Mouse (Mus musculus) MEL (cell line): ENCODE measurements at regions not wholly inside any gene's neighbourhood (a gene's known extent, or its start where the extent isn't known, plus 50 kb on each side); places are given as distances from the start of the nearest gene placed in this dataset.

ENCODE experiments used
- DNase-seq: peaks from one replicate; pipeline ENCODE4 v3.0.0; 2011; ENCODE audit warnings: low read depth, low spot score
- H3K27ac ChIP-seq: 2 replicates; pipeline ENCODE4 v1.5.1; 2012; ENCODE audit warnings: low read depth, mild to moderate bottlenecking, control low read depth, low read length, moderate library complexity; ENCODE audit not compliant: control insufficient read depth
- H3K27me3 ChIP-seq, 2 experiments: fragments of 150-350 bp in 1 of 2; sonication (generic) in 1 of 2; 2 replicates each; pipeline ENCODE4 v1.6.1; 2012; ENCODE audit warnings: low read length in 2 of 2, mild to moderate bottlenecking in 2 of 2, improper control_type of control experiment in 1 of 2, moderate library complexity in 1 of 2; ENCODE audit not compliant: insufficient read depth in 2 of 2, control insufficient read depth in 1 of 2
- H3K36me3 ChIP-seq, 2 experiments: 2 replicates each; pipeline ENCODE4 v1.6.1; 2012 to 2014; ENCODE audit warnings: low read length in 2 of 2, improper control_type of control experiment in 1 of 2, inconsistent platforms in 1 of 2, mild to moderate bottlenecking in 1 of 2; ENCODE audit not compliant: insufficient read depth in 2 of 2, control insufficient read depth in 1 of 2
- H3K4me1 ChIP-seq, 2 experiments: fragments of 150-350 bp in 1 of 2; sonication (generic) in 1 of 2; 2 replicates each; pipeline ENCODE4 v1.6.1; 2012; ENCODE audit warnings: low read length in 2 of 2, improper control_type of control experiment in 1 of 2, mild to moderate bottlenecking in 1 of 2; ENCODE audit not compliant: insufficient read depth in 2 of 2, control insufficient read depth in 1 of 2
- H3K4me3 ChIP-seq, 2 experiments: fragments of 150-350 bp in 1 of 2; sonication (generic) in 1 of 2; 2 replicates each; pipeline ENCODE4 v1.5.1; 2012; ENCODE audit warnings: low read depth in 2 of 2, low read length in 2 of 2, mild to moderate bottlenecking in 2 of 2, moderate library complexity in 2 of 2, control low read depth in 1 of 2, improper control_type of control experiment in 1 of 2; ENCODE audit not compliant: control insufficient read depth in 1 of 2, insufficient read depth in 1 of 2
- H3K79me2 ChIP-seq: 2 replicates; pipeline ENCODE4 v1.6.1; 2012; ENCODE audit warnings: mild to moderate bottlenecking, low read length, moderate library complexity; ENCODE audit not compliant: control insufficient read depth, poor library complexity, insufficient read depth
- H3K9ac ChIP-seq: 2 replicates; pipeline ENCODE4 v1.6.1; 2012; ENCODE audit warnings: low read depth, mild to moderate bottlenecking, control low read depth, low read length, moderate library complexity; ENCODE audit not compliant: control insufficient read depth, poor library complexity, severe bottlenecking
- H3K9me3 ChIP-seq: fragments of 150-350 bp; sonication (generic); replicated peaks from 2 replicates; pipeline ENCODE4 v1.6.1; 2012; ENCODE audit warnings: mild to moderate bottlenecking, low read length, improper control_type of control experiment, moderate library complexity; ENCODE audit not compliant: insufficient read depth
- CHD1 ChIP-seq: IDR thresholded peaks from 2 replicates; pipeline ENCODE4 v1.6.1; 2012; ENCODE audit warnings: low read depth, mild to moderate bottlenecking, inconsistent platforms, low read length, improper control_type of control experiment
- CHD2 ChIP-seq: IDR thresholded peaks from 2 replicates; pipeline ENCODE4 v1.6.1; 2011; ENCODE audit warnings: low read length, improper control_type of control experiment
- CTCF ChIP-seq, 3 experiments: IDR thresholded peaks in 2 of 3; conservative IDR thresholded peaks in 1 of 3; 2 replicates each; pipeline ENCODE4 v1.5.1; 2011 to 2012; ENCODE audit warnings: low read length in 3 of 3, low read depth in 2 of 3, mild to moderate bottlenecking in 2 of 3, improper control_type of control experiment in 1 of 3, inconsistent platforms in 1 of 3, mixed read lengths in 1 of 3, moderate library complexity in 1 of 3; ENCODE audit not compliant: control insufficient read depth in 1 of 3, insufficient read depth in 1 of 3, poor library complexity in 1 of 3, severe bottlenecking in 1 of 3
- E2F4 ChIP-seq: IDR thresholded peaks from 2 replicates; pipeline ENCODE4 v1.6.1; 2011; ENCODE audit warnings: low read depth, low read length, improper control_type of control experiment, borderline replicate concordance
- ELF1 ChIP-seq: IDR thresholded peaks from 2 replicates; pipeline ENCODE4 v1.6.1; 2014; ENCODE audit warnings: low read depth, mild to moderate bottlenecking, inconsistent platforms, low read length, improper control_type of control experiment, moderate library complexity
- ETS1 ChIP-seq: IDR thresholded peaks from 2 replicates; pipeline ENCODE4 v1.6.1; 2012; ENCODE audit warnings: low read depth, mild to moderate bottlenecking, inconsistent platforms, low read length, improper control_type of control experiment, moderate library complexity
- GATA1 ChIP-seq: IDR thresholded peaks from 2 replicates; pipeline ENCODE4 v1.6.1; 2011; ENCODE audit warnings: low read depth, low read length, improper control_type of control experiment
- HCFC1 ChIP-seq: IDR thresholded peaks from 2 replicates; pipeline ENCODE4 v1.6.1; 2012; ENCODE audit warnings: low read depth, mild to moderate bottlenecking, inconsistent platforms, low read length, improper control_type of control experiment, moderate library complexity
- JUND ChIP-seq: IDR thresholded peaks from 2 replicates; pipeline ENCODE4 v1.6.1; 2011; ENCODE audit warnings: low read depth, mild to moderate bottlenecking, improper control_type of control experiment, low read length
- KAT2A ChIP-seq: conservative IDR thresholded peaks from 2 replicates; pipeline ENCODE4 v1.6.1; 2012; ENCODE audit warnings: low read depth, low read length, improper control_type of control experiment, inconsistent platforms
- MAFK ChIP-seq: IDR thresholded peaks from 2 replicates; pipeline ENCODE4 v1.6.1; 2011; ENCODE audit warnings: low read depth, mild to moderate bottlenecking, low read length, improper control_type of control experiment, borderline replicate concordance
- MAX ChIP-seq: IDR thresholded peaks from 2 replicates; pipeline ENCODE4 v1.6.1; 2011; ENCODE audit warnings: low read length, improper control_type of control experiment
- MXI1 ChIP-seq: IDR thresholded peaks from 2 replicates; pipeline ENCODE4 v1.6.1; 2011; ENCODE audit warnings: mild to moderate bottlenecking, low read depth, low read length, improper control_type of control experiment
- MYB ChIP-seq: IDR thresholded peaks from 2 replicates; pipeline ENCODE4 v1.6.1; 2011; ENCODE audit warnings: mild to moderate bottlenecking, low read depth, low read length, improper control_type of control experiment
- NELFE ChIP-seq: IDR thresholded peaks from 2 replicates; pipeline ENCODE4 v1.6.1; 2011; ENCODE audit warnings: low read depth, low read length, improper control_type of control experiment
- NRF1 ChIP-seq: IDR thresholded peaks from 2 replicates; pipeline ENCODE4 v1.6.1; 2014; ENCODE audit warnings: low read depth, mild to moderate bottlenecking, inconsistent platforms, low read length, improper control_type of control experiment, moderate library complexity; ENCODE audit not compliant: poor library complexity, insufficient read depth, severe bottlenecking
- POLR2A ChIP-seq, 2 experiments: IDR thresholded peaks; 2 replicates each; pipeline ENCODE4 v1.6.1; 2011 to 2012; ENCODE audit warnings: low read length in 2 of 2, mild to moderate bottlenecking in 2 of 2, control low read depth in 1 of 2, improper control_type of control experiment in 1 of 2, low read depth in 1 of 2, moderate library complexity in 1 of 2; ENCODE audit not compliant: control insufficient read depth in 1 of 2, insufficient read depth in 1 of 2, poor library complexity in 1 of 2
- POLR2AphosphoS2 ChIP-seq: IDR thresholded peaks from 2 replicates; pipeline ENCODE4 v1.6.1; 2011; ENCODE audit warnings: low read length, improper control_type of control experiment
- RAD21 ChIP-seq: IDR thresholded peaks from 2 replicates; pipeline ENCODE4 v1.6.1; 2011; ENCODE audit warnings: mild to moderate bottlenecking, low read depth, low read length, improper control_type of control experiment
- SIN3A ChIP-seq: IDR thresholded peaks from 2 replicates; pipeline ENCODE4 v1.6.1; 2012; ENCODE audit warnings: low read length, improper control_type of control experiment, inconsistent platforms
- SMC3 ChIP-seq: IDR thresholded peaks from 2 replicates; pipeline ENCODE4 v1.6.1; 2011; ENCODE audit warnings: low read depth, low read length, improper control_type of control experiment
- TBP ChIP-seq: IDR thresholded peaks from 2 replicates; pipeline ENCODE4 v1.8.0; 2011; ENCODE audit warnings: low read depth, low read length, improper control_type of control experiment
- UBTF ChIP-seq: IDR thresholded peaks from 2 replicates; pipeline ENCODE4 v1.6.1; 2012; ENCODE audit warnings: low read depth, mild to moderate bottlenecking, inconsistent platforms, low read length, improper control_type of control experiment, moderate library complexity, borderline replicate concordance; ENCODE audit not compliant: insufficient read depth
- USF1 ChIP-seq: IDR thresholded peaks from 2 replicates; pipeline ENCODE4 v1.6.1; 2014; ENCODE audit warnings: low read depth, mild to moderate bottlenecking, inconsistent platforms, low read length, improper control_type of control experiment, moderate library complexity
- ZKSCAN1 ChIP-seq: IDR thresholded peaks from 2 replicates; pipeline ENCODE4 v1.6.1; 2012; ENCODE audit warnings: low read depth, mild to moderate bottlenecking, inconsistent platforms, low read length, improper control_type of control experiment, moderate library complexity

DNA sequence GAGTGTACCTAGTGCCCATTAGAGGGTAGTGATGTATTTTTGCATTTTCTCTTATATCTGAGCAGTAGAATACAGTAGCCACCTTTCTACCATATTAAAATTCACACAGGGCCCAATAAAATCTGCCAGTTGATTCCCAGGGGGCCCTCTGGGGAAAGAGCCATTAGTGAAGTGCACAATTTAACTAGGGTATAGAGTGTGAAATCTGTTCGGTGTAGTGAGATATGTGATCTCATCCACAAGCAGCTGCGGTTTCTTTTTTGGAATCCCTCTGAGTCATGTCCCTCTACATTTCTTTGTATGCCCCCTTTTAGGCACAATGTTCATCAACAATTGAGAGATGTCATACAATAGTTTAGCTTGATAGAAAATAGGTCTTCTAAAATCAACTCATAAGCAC, 847.1 kb downstream of the D3Ertd751e start:
- H3K9ac ChIP-seq: no peak overlapping the region
- H3K27me3 ChIP-seq: no peaks in the 10 kb centered on the region

DNA sequence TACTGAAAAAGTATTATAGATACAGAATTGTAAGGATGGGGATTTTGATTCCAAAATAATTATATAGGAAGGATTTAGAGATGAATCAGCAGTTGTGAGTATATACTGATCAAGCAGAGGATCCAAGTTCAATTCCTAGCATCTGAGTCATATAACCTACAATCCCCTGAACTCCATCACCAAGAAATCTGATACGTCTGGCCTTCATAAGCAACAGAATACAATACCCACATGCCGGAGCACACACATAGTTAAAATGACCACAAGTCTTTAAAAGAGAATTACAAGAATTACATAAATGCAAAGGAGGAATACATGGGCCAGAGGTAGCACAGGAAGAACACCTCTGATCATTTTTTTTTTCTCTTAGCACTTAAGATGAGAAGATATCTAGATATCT, 847.7 kb downstream of the D3Ertd751e start:
- TF ChIP-seq GATA1: no peak
- no peak for TF ChIP-seq SIN3A
- no peak for TF ChIP-seq USF1
- TF ChIP-seq JUND: no peak
- TF ChIP-seq POLR2AphosphoS2: no peak
- TF ChIP-seq MYB: no peak
- TF ChIP-seq HCFC1: no peak
- TF ChIP-seq ELF1: no peak
- no peak for TF ChIP-seq E2F4
- TF ChIP-seq SMC3: no peak
- TF ChIP-seq CHD1: no peak
- Histone ChIP-seq H3K4me1 (no peaks in the 10 kb centered on the region), H3K27ac (no peak overlapping the region), H3K36me3 (no peaks in the 10 kb centered on the region), H3K79me2 (no peaks in the 10 kb centered on the region), H3K9me3 (no peaks in the 10 kb centered on the region), H3K9ac (no peak overlapping the region), H3K27me3 (no peaks in the 10 kb centered on the region), H3K4me3 (no peak overlapping the region)
- DNase-seq: no peak

More for the DNA sequence above, 847.1 kb downstream of the D3Ertd751e start:
- Histone ChIP-seq H3K79me2 (no peaks in the 10 kb centered on the region), H3K4me1 (no peaks in the 10 kb centered on the region), H3K36me3 (no peaks in the 10 kb centered on the region), H3K4me3 (no peak overlapping the region), H3K9me3 (no peaks in the 10 kb centered on the region), H3K27ac (no peak overlapping the region)
- DNase-seq: no peak
- TF ChIP-seq MAX (no peak), SMC3 (no peak), TBP (no peak)

DNA sequence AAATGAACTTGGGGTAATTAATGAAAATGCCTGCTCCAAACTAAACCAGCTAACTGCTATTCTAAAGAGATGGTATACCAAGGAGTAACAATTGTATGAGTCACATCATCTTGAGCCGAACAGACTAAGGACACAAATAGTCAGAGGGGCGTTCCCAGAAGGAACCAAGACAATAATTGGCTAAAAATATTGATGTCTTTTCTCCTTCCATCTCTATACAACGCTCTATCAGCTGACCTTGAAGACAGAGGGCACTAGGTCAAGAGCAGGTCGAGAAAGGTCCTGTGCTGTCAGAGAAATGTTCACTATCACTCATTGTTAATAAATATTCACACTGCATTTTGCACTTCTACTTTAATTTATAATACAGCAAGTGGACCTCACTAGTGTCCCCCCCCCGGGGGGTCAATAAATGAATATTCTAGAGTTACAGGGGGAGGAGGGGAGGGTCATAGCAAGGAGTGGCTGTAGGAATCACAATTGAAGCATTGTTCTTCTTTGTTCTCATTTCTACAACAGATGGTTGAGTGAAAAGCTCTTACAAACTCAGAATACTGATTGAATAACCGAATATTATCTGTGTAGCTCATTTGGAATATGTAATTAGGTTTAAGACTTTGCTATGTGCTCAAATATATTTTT, 851.5 kb downstream of the D3Ertd751e start:
- no peak overlapping the region for H3K27ac ChIP-seq
- no peaks in the 10 kb centered on the region for H3K36me3 ChIP-seq
- no peaks in the 10 kb centered on the region for H3K79me2 ChIP-seq
- no peaks in the 10 kb centered on the region for H3K4me1 ChIP-seq
- H3K4me3 ChIP-seq: no peak overlapping the region
- TF ChIP-seq CHD2 (no peak), POLR2AphosphoS2 (no peak), UBTF (no peak), TBP (no peak), JUND (no peak), ZKSCAN1 (no peak), E2F4 (no peak), POLR2A (IDR thresholded peaks at IDR 0.05; ENCODE audit: control insufficient read depth in 1 of 2, insufficient read depth in 1 of 2, low read depth in 1 of 2, low read length in 2 of 2, poor library complexity in 1 of 2) (no peak), NRF1 (no peak), SIN3A (no peak), MAFK (no peak), ETS1 (no peak), RAD21 (no peak), KAT2A (no peak), MXI1 (no peak), NELFE (no peak), CTCF (IDR thresholded peaks at IDR 0.05 in 2 of 3, conservative IDR thresholded peaks at IDR 0.05 in 1 of 3; ENCODE audit: control insufficient read depth in 1 of 3, insufficient read depth in 1 of 3, low read depth in 2 of 3, low read length in 3 of 3, poor library complexity in 1 of 3, severe bottlenecking in 1 of 3) (no peak), GATA1 (no peak), USF1 (no peak)
- TF ChIP-seq, all 39 proteins: peak for 0
- H3K27me3 ChIP-seq: no peaks in the 10 kb centered on the region
- H3K9ac ChIP-seq: no peak overlapping the region
- no peak for DNase-seq
- H3K9me3 ChIP-seq: no peaks in the 10 kb centered on the region
